ENCODE assay signal across 11 mouse cellular contexts in the genomic region with DNA sequence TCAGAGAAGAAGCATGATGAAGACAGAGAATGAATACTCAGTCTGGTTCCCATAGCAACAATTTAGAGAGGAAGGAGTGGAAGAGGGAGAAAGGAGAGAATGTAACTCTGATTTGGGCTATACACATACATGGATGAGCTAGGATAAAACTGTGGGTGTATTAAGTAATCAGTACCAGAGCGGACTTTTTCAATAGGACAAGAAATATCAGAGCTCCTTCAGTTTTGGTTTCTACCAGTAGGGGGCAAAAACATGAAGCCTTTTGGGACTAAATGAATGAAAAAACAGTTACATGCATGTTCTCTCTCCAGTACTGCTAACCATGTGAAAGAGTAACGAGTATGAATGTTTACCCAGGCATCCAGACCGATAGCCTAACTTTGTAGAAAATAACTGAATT.
DNase-seq lines count a peak whose midpoint lies in the region; ATAC-seq and TF ChIP-seq lines count a peak whose summit lies in the region.
"Had no signal": no experiment of that assay in that cellular context is flagged by ENCODE, and none has a peak within 500 bp of the region (broad histone marks: within the 10 kb centered on the region; RNA-seq: fewer than 3 reads in every experiment).

No protein-coding gene starts in this region.

- 0 out of 2 replicates have a peak, but pooled peaks have one; percentile 10 for ATAC-seq in cerebellum, adult (ENCODE audit: insufficient number of reproducible peaks, low FRiP score, low TSS enrichment)
- ATAC-seq in kidney, postnatal 0 days (replicated peaks; ENCODE audit: low FRiP score, low read depth), result no peak
- ATAC-seq in forebrain, embryonic 14.5 days, result peak; percentile 40; the same call in 1 of the 2 replicates

- no peaks in the 10 kb centered on the region for H3K9me3 ChIP-seq in kidney, postnatal 0 days (replicated peaks; ENCODE audit: low read length)
- H3K9me3 ChIP-seq in forebrain, embryonic 14.5 days (replicated peaks; ENCODE audit: control insufficient read depth, low read length), result no peaks in the 10 kb centered on the region
- H3K9me3 ChIP-seq: hindbrain, embryonic 15.5 days; liver, embryonic 15.5 days had no signal

- H3K27me3 ChIP-seq in kidney, postnatal 0 days (ENCODE audit: insufficient read depth, low read length), result no peaks in the 10 kb centered on the region
- H3K27me3 ChIP-seq in forebrain, embryonic 14.5 days (replicated peaks; ENCODE audit: control insufficient read depth, insufficient read depth, low read length), result no peaks in the 10 kb centered on the region
- H3K27me3 ChIP-seq: hindbrain, embryonic 15.5 days; liver, embryonic 15.5 days had no signal

- H3K9ac ChIP-seq in kidney, postnatal 0 days (ENCODE audit: low read depth, low read length), result no peak overlapping the region
- H3K9ac ChIP-seq in forebrain, embryonic 14.5 days (ENCODE audit: low read length), result no peak overlapping the region
- H3K9ac ChIP-seq: hindbrain, embryonic 15.5 days; liver, embryonic 15.5 days had no signal

- H3K36me3 ChIP-seq in kidney, postnatal 0 days (ENCODE audit: insufficient read depth, low read length), result no peaks in the 10 kb centered on the region
- no peaks in the 10 kb centered on the region for H3K36me3 ChIP-seq in forebrain, embryonic 14.5 days (ENCODE audit: control insufficient read depth, insufficient read depth, low read length)
- H3K36me3 ChIP-seq: hindbrain, embryonic 15.5 days; liver, embryonic 15.5 days had no signal

- peak; percentile 58 for TF ChIP-seq CTCF in kidney, postnatal 0 days (IDR thresholded peaks at IDR 0.05; ENCODE audit: low read depth)

- no peak overlapping the region for H3K4me3 ChIP-seq in kidney, postnatal 0 days (replicated peaks; ENCODE audit: low read depth, low read length)
- no peak overlapping the region for H3K4me3 ChIP-seq in forebrain, embryonic 14.5 days (ENCODE audit: low read depth, low read length)
- H3K4me3 ChIP-seq: hindbrain, embryonic 15.5 days; liver, embryonic 15.5 days had no signal

- no peak for DNase-seq in cerebellum, postnatal 4 days (ENCODE audit: low spot score in 2 of 2)
- peak; percentile 19 for DNase-seq in kidney, postnatal 0 days (ENCODE audit: low spot score)
- DNase-seq in kidney, postnatal 10 days, result no peak
- peak; percentile 26 for DNase-seq in 3T3-L1 (ENCODE audit: low read depth, low spot score)
- DNase-seq in forebrain, embryonic 14.5 days (ENCODE audit: low spot score), result peak; percentile 63
- no peak for DNase-seq in spleen, adult 18-20 months
- no peak for DNase-seq in B cell, adult 2 months
- DNase-seq: heart, adult 18-20 months had no signal

- no peaks in the 10 kb centered on the region for H3K4me1 ChIP-seq in kidney, postnatal 0 days (replicated peaks; ENCODE audit: insufficient read depth, low read length)
- no peaks in the 10 kb centered on the region for H3K4me1 ChIP-seq in forebrain, embryonic 14.5 days (ENCODE audit: control insufficient read depth, insufficient read depth, low read length)
- H3K4me1 ChIP-seq: liver, embryonic 15.5 days had no signal

- H3K4me2 ChIP-seq in kidney, postnatal 0 days (ENCODE audit: low read length), result no peak overlapping the region
- no peak overlapping the region for H3K4me2 ChIP-seq in forebrain, embryonic 14.5 days (ENCODE audit: low read length)
- H3K4me2 ChIP-seq: hindbrain, embryonic 15.5 days; liver, embryonic 15.5 days had no signal

- WGBS in kidney, postnatal 0 days, result 74% methylated on average over 3 of the region's 3 CpGs
- WGBS in forebrain, embryonic 14.5 days, result 68% methylated on average over 3 of the region's 3 CpGs

- H3K27ac ChIP-seq in kidney, postnatal 0 days, result no peak overlapping the region
- no peak overlapping the region for H3K27ac ChIP-seq in forebrain, embryonic 14.5 days (ENCODE audit: low read depth, low read length)
- H3K27ac ChIP-seq: hindbrain, embryonic 15.5 days; liver, embryonic 15.5 days had no signal

Comparison
In these comparisons a context has a peak if more than half of its experiments do, and no peak if none do; other contexts are left out.
1. DNase-seq: peak in kidney, postnatal 0 days (single experiment), 3T3-L1 (single experiment) and forebrain, embryonic 14.5 days (single experiment); none in cerebellum, postnatal 4 days (0 of 2), kidney, postnatal 10 days (single experiment), spleen, adult 18-20 months (0 of 2) and B cell, adult 2 months (0 of 2).